In genomic region chr3:58882878-58883510, GRCm38 (mm10) we compare ENCODE assay signal across 8 mouse cellular contexts. TPM values are rescaled to one million over a fixed set of nuclear protein-coding genes. Genes with fewer than 3 reads are reported as not detected.
DNase-seq lines count a peak whose midpoint lies in the region; ATAC-seq and TF ChIP-seq lines count a peak whose summit lies in the region.

No protein-coding gene starts in this region.

- no peak for TF ChIP-seq CTCF in lung, embryonic 14.5 days (IDR thresholded peaks at IDR 0.05; ENCODE audit: low read depth)
- no peak for TF ChIP-seq CTCF in cerebellum, adult 2 months (IDR thresholded peaks at IDR 0.05; ENCODE audit: borderline replicate concordance, insufficient read depth, low read depth, low read length)

- WGBS in lung, embryonic 14.5 days, result 15% methylated on average over 8 of the region's 8 CpGs
- 18% methylated on average over 8 of the region's 8 CpGs for WGBS in hindbrain, embryonic 15.5 days
- WGBS in cerebellum, adult 2 months, result 58% methylated on average over 8 of the region's 8 CpGs

- H3K9me3 ChIP-seq in lung, embryonic 14.5 days (ENCODE audit: low read depth, low read length), result no peaks in the 10 kb centered on the region
- no peaks in the 10 kb centered on the region for H3K9me3 ChIP-seq in hindbrain, embryonic 15.5 days

- H3K4me2 ChIP-seq in lung, embryonic 14.5 days, result no peak overlapping the region
- H3K4me2 ChIP-seq in hindbrain, embryonic 15.5 days, result no peak overlapping the region

- H3K27me3 ChIP-seq in lung, embryonic 14.5 days (ENCODE audit: insufficient read depth, low read length), result no peaks in the 10 kb centered on the region
- no peaks in the 10 kb centered on the region for H3K27me3 ChIP-seq in hindbrain, embryonic 15.5 days
- no peaks in the 10 kb centered on the region for H3K27me3 ChIP-seq in cerebellum, adult 2 months (ENCODE audit: control insufficient read depth, insufficient read depth, low read length)

- no peaks in the 10 kb centered on the region for H3K4me1 ChIP-seq in lung, embryonic 14.5 days (ENCODE audit: insufficient read depth)
- peaks cover 16% of the 10 kb centered on the region for H3K4me1 ChIP-seq in hindbrain, embryonic 15.5 days (replicated peaks)
- H3K4me1 ChIP-seq in cerebellum, adult 2 months (ENCODE audit: control insufficient read depth, insufficient read depth, low read length), result no peaks in the 10 kb centered on the region

- no peaks in the 10 kb centered on the region for H3K36me3 ChIP-seq in lung, embryonic 14.5 days (ENCODE audit: insufficient read depth)
- H3K36me3 ChIP-seq in hindbrain, embryonic 15.5 days, result no peaks in the 10 kb centered on the region

- no peak for TF ChIP-seq POLR2A in cerebellum, adult 2 months (IDR thresholded peaks at IDR 0.05; ENCODE audit: borderline replicate concordance, insufficient read depth, low read length)

- no peak overlapping the region for H3K4me3 ChIP-seq in lung, embryonic 14.5 days (ENCODE audit: low read depth, low read length)
- H3K4me3 ChIP-seq in hindbrain, embryonic 15.5 days, result no peak overlapping the region
- H3K4me3 ChIP-seq in cerebellum, adult 2 months (replicated peaks; ENCODE audit: insufficient read depth, low read depth, low read length), result no peak overlapping the region

- no peak overlapping the region for H3K9ac ChIP-seq in lung, embryonic 14.5 days
- no peak overlapping the region for H3K9ac ChIP-seq in hindbrain, embryonic 15.5 days

- H3K27ac ChIP-seq in lung, embryonic 14.5 days (ENCODE audit: low read depth), result no peak overlapping the region
- peak overlapping the region; percentile 47 for H3K27ac ChIP-seq in hindbrain, embryonic 15.5 days (replicated peaks)
- H3K27ac ChIP-seq in cerebellum, adult 2 months (ENCODE audit: insufficient read depth, low read length), result no peak overlapping the region

- peak; percentile 8 for DNase-seq in lung, embryonic 14.5 days
- no peak for DNase-seq in lung, postnatal 4 days
- peak; percentile 12 for DNase-seq in adrenal gland, postnatal 25 days
- DNase-seq in retina, embryonic 14.5 days (ENCODE audit: low spot score), result peak; percentile 33
- no peak for DNase-seq in cerebellum, adult 2 months
- DNase-seq in thymus, postnatal 36 days, result no peak

- no peak for ATAC-seq in lung, embryonic 14.5 days (ENCODE audit: insufficient read depth)
- ATAC-seq in hindbrain, embryonic 15.5 days (ENCODE audit: low FRiP score, low read depth), result peak; percentile 64; the same call in 1 of the 2 replicates
- ATAC-seq in erythroblast, adult 5-6 weeks (replicated peaks; ENCODE audit: low FRiP score, poor library complexity, severe bottlenecking), result no peak

RNA-seq across cellular contexts. Expression of gene Clrn1, which starts 2.1 kb away (rescaled TPM):
- 0.08 TPM in 2 replicates for polyA plus RNA-seq in lung, embryonic 14.5 days (2014; fragmentation: Nextera tagmentation; extraction: Ambion mirVana)
- not detected in 2 replicates for total RNA-seq in adrenal gland, postnatal 25 days (2021)
- 3.0 and 3.4 TPM in 2 replicates for polyA plus RNA-seq in hindbrain, embryonic 15.5 days (2015; fragmentation: Nextera tagmentation; extraction: Ambion mirVana)
- 0.61 and 0.81 TPM in 2 replicates for polyA plus RNA-seq in cerebellum, adult 2 months (2012; rRNA removed)
- total RNA-seq in erythroblast, adult 5-6 weeks (2015; ENCODE audit: low replicate concordance), result not detected in 2 replicates
- not detected in 2 replicates for total RNA-seq in erythroblast, adult 5-6 weeks (2017; ENCODE audit: low replicate concordance)

Comparison
In these comparisons a context has a peak if more than half of its experiments do, and no peak if none do; other contexts are left out.
1. DNase-seq: peak in lung, embryonic 14.5 days (single experiment), adrenal gland, postnatal 25 days (single experiment) and retina, embryonic 14.5 days (single experiment); none in lung, postnatal 4 days (0 of 2), cerebellum, adult 2 months (0 of 2) and thymus, postnatal 36 days (0 of 2).